Mouse (Mus musculus) megakaryocyte progenitor cell, adult 5-6 weeks (primary cell): ENCODE measurements around the gene Iqcf6. TPM values are rescaled to one million over a fixed set of nuclear protein-coding genes. Genes with fewer than 3 reads are reported as not detected.

ENCODE experiments used
- ATAC-seq: replicated peaks from 2 replicates; pipeline ENCODE4 v1.8.0; 2016; ENCODE audit warnings: mild to moderate bottlenecking, moderate TSS enrichment, inconsistent platforms; ENCODE audit not compliant: poor library complexity
- total RNA-seq, 2 experiments: library from RNA; stranded (forward) in 1 of 2; stranded (reverse) in 1 of 2; fragments of 157-497, 149-512 nt in 1 of 2; fragments of 200-1000 nt in 1 of 2; gene quantifications; 2 replicates each; pipeline versions ENCODE4 v1.2.3 to v1.2.4; 2015 to 2017

The Iqcf6 gene
- total RNA-seq, 2 experiments from 2014 or later: not detected

- ATAC-seq: peak; percentile 88
Measured at GRCm38 (mm10) chr9:106655884-106656720, 29.7 kb downstream of the Iqcf6 start, which contains the start of gene Grm2. Gene Grm2, minus strand, starts transcription at chr9:106656082.

- no peak for ATAC-seq
Measured at GRCm38 (mm10) chr9:106656820-106657219, 30.4 kb downstream of the Iqcf6 start.

- ATAC-seq: no peak
Measured at GRCm38 (mm10) chr9:106657592-106657991, 31.2 kb downstream of the Iqcf6 start.

GRCm38 (mm10) chr9:106659441-106659840 lies 33.1 kb downstream of the Iqcf6 start:
- ATAC-seq: no peak

GRCm38 (mm10) chr9:106659935-106660334 lies 33.6 kb downstream of the Iqcf6 start:
- no peak for ATAC-seq

GRCm38 (mm10) chr9:106663200-106663599 lies 36.8 kb downstream of the Iqcf6 start:
- no peak for ATAC-seq

- ATAC-seq: no peak
Measured at GRCm38 (mm10) chr9:106664433-106664832, 38.1 kb downstream of the Iqcf6 start.

GRCm38 (mm10) chr9:106664856-106665255 lies 38.5 kb downstream of the Iqcf6 start:
- ATAC-seq: no peak

- no peak for ATAC-seq
Measured at GRCm38 (mm10) chr9:106673860-106674259, 47.5 kb downstream of the Iqcf6 start.

GRCm38 (mm10) chr9:106675480-106675879 lies 49.1 kb downstream of the Iqcf6 start:
- peak; percentile 95 for ATAC-seq

GRCm38 (mm10) chr9:106675965-106676364 lies 49.6 kb downstream of the Iqcf6 start:
- ATAC-seq: no peak

GRCm38 (mm10) chr9:106676571-106676970 lies 50.2 kb downstream of the Iqcf6 start:
- ATAC-seq: no peak

Other genes starting within 250 kb of the Iqcf6 start
- gene Rpl29, start 197.1 kb upstream of the Iqcf6 start, total RNA-seq (2015): 3,403 and 3,618 TPM in 2 replicates
- gene Rpl29, start 197.1 kb upstream of the Iqcf6 start, total RNA-seq (2017): 1,606 and 1,752 TPM in 2 replicates
- gene Acy1, start 188.3 kb upstream of the Iqcf6 start, total RNA-seq (2015): 13.7 TPM in 2 replicates
- gene Acy1, start 188.3 kb upstream of the Iqcf6 start, total RNA-seq (2017): 27.2 and 31.3 TPM in 2 replicates
- gene Abhd14b, start 179.1 kb upstream of the Iqcf6 start, total RNA-seq (2015): 15.8 and 19.1 TPM in 2 replicates
- 8.4 and 11.7 TPM in 2 replicates for gene Abhd14b, start 179.1 kb upstream of the Iqcf6 start, total RNA-seq (2017)
- 21.3 and 23.4 TPM in 2 replicates for gene Abhd14a, start 178.9 kb upstream of the Iqcf6 start, total RNA-seq (2015)
- 27.3 and 30.2 TPM in 2 replicates for gene Abhd14a, start 178.9 kb upstream of the Iqcf6 start, total RNA-seq (2017)
- 0.91 and 1.7 TPM in 2 replicates for gene Pcbp4, start 173.3 kb upstream of the Iqcf6 start, total RNA-seq (2015)
- gene Pcbp4, start 173.3 kb upstream of the Iqcf6 start, total RNA-seq (2017): 0.96 and 2.7 TPM in 2 replicates
- gene Gpr62, start 160.6 kb upstream of the Iqcf6 start, total RNA-seq (2015): not detected in 2 replicates
- not detected in 2 replicates for gene Gpr62, start 160.6 kb upstream of the Iqcf6 start, total RNA-seq (2017)
- gene Rrp9, start 150.6 kb upstream of the Iqcf6 start, total RNA-seq (2015): 18.9 and 21.3 TPM in 2 replicates
- 45.2 and 50.1 TPM in 2 replicates for gene Rrp9, start 150.6 kb upstream of the Iqcf6 start, total RNA-seq (2017)
- gene Parp3, start 149.6 kb upstream of the Iqcf6 start, total RNA-seq (2015): 5.9 and 7.0 TPM in 2 replicates
- 8.0 and 12.1 TPM in 2 replicates for gene Parp3, start 149.6 kb upstream of the Iqcf6 start, total RNA-seq (2017)
- not detected in 2 replicates for gene Iqcf1, start 126.6 kb upstream of the Iqcf6 start, total RNA-seq (2015)
- gene Iqcf1, start 126.6 kb upstream of the Iqcf6 start, total RNA-seq (2017): not detected in 2 replicates
- not detected in 2 replicates for gene Iqcf5, start 112.0 kb upstream of the Iqcf6 start, total RNA-seq (2015)
- gene Iqcf5, start 112.0 kb upstream of the Iqcf6 start, total RNA-seq (2017): not detected in 2 replicates
- not detected in 2 replicates for gene Iqcf3, start 65.0 kb upstream of the Iqcf6 start, total RNA-seq (2015)
- gene Iqcf3, start 65.0 kb upstream of the Iqcf6 start, total RNA-seq (2017): not detected in 2 replicates
- not detected in 2 replicates for gene Iqcf4, start 55.6 kb upstream of the Iqcf6 start, total RNA-seq (2015)
- gene Iqcf4, start 55.6 kb upstream of the Iqcf6 start, total RNA-seq (2017): not detected in 2 replicates
- not detected in 2 replicates for gene Grm2, start 29.5 kb downstream of the Iqcf6 start, total RNA-seq (2015)
- not detected in 2 replicates for gene Grm2, start 29.5 kb downstream of the Iqcf6 start, total RNA-seq (2017)
- 12.1 and 14.8 TPM in 2 replicates for gene Tex264, start 59.3 kb downstream of the Iqcf6 start, total RNA-seq (2015)
- 19.6 and 21.9 TPM in 2 replicates for gene Tex264, start 59.3 kb downstream of the Iqcf6 start, total RNA-seq (2017)
- 11.4 and 12.8 TPM in 2 replicates for gene Rad54l2, start 162.6 kb downstream of the Iqcf6 start, total RNA-seq (2015)
- gene Rad54l2, start 162.6 kb downstream of the Iqcf6 start, total RNA-seq (2017): 11.0 and 19.8 TPM in 2 replicates
- gene Dcaf1, start 195.3 kb downstream of the Iqcf6 start, total RNA-seq (2015): 67.7 and 74.1 TPM in 2 replicates
- 38.1 and 50.1 TPM in 2 replicates for gene Dcaf1, start 195.3 kb downstream of the Iqcf6 start, total RNA-seq (2017)